ENCODE assay signal across 8 mouse cellular contexts in the genomic region with DNA sequence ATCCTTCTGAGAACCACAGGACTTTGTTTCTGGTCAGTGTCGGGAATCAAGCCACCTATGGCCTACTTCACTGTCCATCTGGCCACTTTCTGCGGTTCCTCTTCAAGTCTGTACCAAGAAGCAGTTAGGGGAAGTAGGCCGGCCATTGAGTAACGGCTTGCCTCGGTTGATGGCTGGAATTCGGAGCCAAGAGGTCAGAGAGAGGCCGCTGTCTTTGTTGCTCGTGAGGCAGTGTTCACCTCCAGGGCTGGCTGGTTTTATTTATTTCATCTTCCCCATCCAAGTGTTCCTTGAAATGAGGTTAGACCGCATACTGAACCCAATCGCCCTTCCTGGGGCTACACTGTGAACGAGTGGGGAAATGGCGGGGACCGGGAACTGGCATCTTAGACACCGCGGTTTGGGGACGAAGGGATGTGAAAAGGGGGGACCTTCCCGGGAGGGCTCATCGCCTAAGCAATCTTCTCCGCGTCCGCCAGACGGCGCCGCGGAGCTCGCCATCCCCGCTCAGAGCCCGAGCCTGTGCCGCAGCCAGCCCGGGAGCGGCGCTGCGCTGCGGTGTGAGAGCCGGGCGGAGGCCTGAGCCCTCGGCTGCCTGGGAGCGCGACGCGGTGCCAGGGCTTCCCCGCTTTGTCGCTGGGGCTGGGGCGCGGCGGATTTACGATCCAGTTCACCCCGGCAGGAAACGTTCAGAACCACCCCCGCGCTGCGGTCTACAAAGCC. TPM values are rescaled to one million over a fixed set of nuclear protein-coding genes. Genes with fewer than 3 reads are reported as not detected.
DNase-seq lines count a peak whose midpoint lies in the region; ATAC-seq lines count a peak whose summit lies in the region.

A gene (plus strand): TSS at position 595 of the 723 bp plus-strand sequence.

- peak within 1 kb of the TSS; percentile 87 for H3K9ac ChIP-seq in hindbrain, embryonic 12.5 days

- H3K4me3 ChIP-seq in hindbrain, embryonic 12.5 days, result peak within 1 kb of the TSS; percentile 68

- no peaks in the 10 kb centered on the region for H3K9me3 ChIP-seq in hindbrain, embryonic 12.5 days (replicated peaks)

- 2% methylated on average over 51 of the region's 52 CpGs for WGBS in hindbrain, embryonic 12.5 days

- peaks cover 49% of the 10 kb centered on the region for H3K27me3 ChIP-seq in hindbrain, embryonic 12.5 days

- H3K36me3 ChIP-seq in hindbrain, embryonic 12.5 days, result no peaks in the 10 kb centered on the region

- H3K27ac ChIP-seq in hindbrain, embryonic 12.5 days, result peak within 1 kb of the TSS; percentile 86

- DNase-seq in NIH3T3 (ENCODE audit: low read depth), result peak; percentile 90
- peak; percentile 85 for DNase-seq in cerebellum, adult 8-10 months
- DNase-seq in forelimb bud, embryonic 11.5 days (ENCODE audit: low read depth, low spot score), result peak; percentile 86
- peak; percentile 79 to 83 for DNase-seq in layer of hippocampus, postnatal 36 days
- DNase-seq in lung, postnatal 25 days (ENCODE audit: low spot score), result peak; percentile 77
- peak; percentile 75 for DNase-seq in ovary, postnatal 36 days (ENCODE audit: low spot score)
- DNase-seq in urinary bladder, adult 2 months (ENCODE audit: low spot score), result peak; percentile 54

- H3K4me2 ChIP-seq in hindbrain, embryonic 12.5 days (replicated peaks), result peak within 1 kb of the TSS; percentile 99

- peaks cover 12% of the 10 kb centered on the region for H3K4me1 ChIP-seq in hindbrain, embryonic 12.5 days

- peak; percentile 92 for ATAC-seq in hindbrain, embryonic 12.5 days (ENCODE audit: low FRiP score)

RNA-seq across cellular contexts. Expression of the gene that starts here (rescaled TPM):
- polyA plus RNA-seq in hindbrain, embryonic 12.5 days (2016; fragmentation: Nextera tagmentation; extraction: Ambion mirVana), result 21.6 and 25.8 TPM in 2 replicates
- total RNA-seq in layer of hippocampus, postnatal 36 days (2021), result 100 to 1,000 TPM; 115 to 123 TPM
- polyA plus RNA-seq in urinary bladder, adult 2 months (2012; rRNA removed), result 6.2 and 7.9 TPM in 2 replicates

Comparison
In these comparisons a context has a peak if more than half of its experiments do, and no peak if none do; other contexts are left out.
1. Peak in every context shown above with its lines: DNase-seq, ATAC-seq, H3K4me3 ChIP-seq and H3K27ac ChIP-seq.